Comparison of ENCODE assay signal across 8 mouse cellular contexts in the genomic region with DNA sequence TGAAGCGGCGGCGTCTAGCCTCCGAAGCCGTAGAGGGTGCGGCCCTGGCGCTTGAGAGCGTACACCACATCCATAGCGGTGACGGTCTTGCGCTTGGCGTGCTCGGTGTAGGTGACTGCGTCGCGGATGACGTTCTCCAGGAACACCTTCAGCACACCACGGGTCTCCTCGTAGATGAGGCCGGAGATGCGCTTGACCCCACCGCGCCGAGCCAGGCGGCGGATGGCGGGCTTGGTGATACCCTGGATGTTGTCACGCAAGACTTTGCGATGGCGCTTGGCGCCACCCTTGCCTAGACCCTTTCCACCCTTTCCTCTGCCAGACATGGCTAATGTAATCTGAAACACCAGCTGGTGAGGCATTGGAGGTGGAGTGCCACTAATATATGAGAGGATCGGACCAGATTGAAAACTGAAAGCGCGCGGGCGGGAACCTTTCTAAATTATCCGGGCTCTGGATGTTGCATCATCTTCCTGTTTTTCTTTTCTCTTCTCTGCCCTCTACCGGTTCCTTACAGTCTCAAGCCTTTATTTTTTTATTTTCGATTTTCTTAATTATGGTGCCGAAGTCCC. TPM values are rescaled to one million over a fixed set of nuclear protein-coding genes. Genes with fewer than 3 reads are reported as not detected.
DNase-seq lines count a peak whose midpoint lies in the region; ATAC-seq and TF ChIP-seq lines count a peak whose summit lies in the region.

A gene (minus strand): TSS at position 333 of the 572 bp plus-strand sequence.

- intact Hi-C loops in gastrocnemius, adult 2 months (cut with DNase I), result loop anchor here (2.0 to 10.0 kb wide), 2 partner anchors 42 to 242 kb away; a partner anchor contains a TSS
- intact Hi-C loops in left cerebral cortex, adult 2 months (cut with DNase I), result loop anchor here (1.0 to 5.0 kb wide), 4 partner anchors 23 to 206 kb away; a partner anchor contains a TSS

- H3K4me2 ChIP-seq in hindbrain, postnatal 0 days (ENCODE audit: low read depth, low read length), result peak within 1 kb of the TSS; percentile 77

- peak; percentile 76 for TF ChIP-seq CTCF in gastrocnemius, adult 2 months (IDR thresholded peaks at IDR 0.05)
- TF ChIP-seq CTCF in hindbrain, postnatal 0 days (IDR thresholded peaks at IDR 0.05; ENCODE audit: low read depth), result peak; percentile 65
- peak; percentile 75 for TF ChIP-seq CTCF in left cerebral cortex, adult 2 months (IDR thresholded peaks at IDR 0.05)

- peak within 1 kb of the TSS; percentile 97 for H3K27ac ChIP-seq in gastrocnemius, adult 2 months
- peak within 1 kb of the TSS; percentile 97 for H3K27ac ChIP-seq in hindbrain, postnatal 0 days
- peak within 1 kb of the TSS; percentile 94 for H3K27ac ChIP-seq in left cerebral cortex, adult 2 months
- H3K27ac ChIP-seq in macrophage, result peak within 1 kb of the TSS; percentile 95

- H3K9me3 ChIP-seq in hindbrain, postnatal 0 days (ENCODE audit: low read length), result no peaks in the 10 kb centered on the region

- no peaks in the 10 kb centered on the region for H3K36me3 ChIP-seq in hindbrain, postnatal 0 days (ENCODE audit: insufficient read depth, low read length)
- no peaks in the 10 kb centered on the region for H3K36me3 ChIP-seq in macrophage (ENCODE audit: inconsistent target)

- no peaks in the 10 kb centered on the region for H3K27me3 ChIP-seq in hindbrain, postnatal 0 days (ENCODE audit: insufficient read depth, low read length)

- peak; percentile 83 for ATAC-seq in activated CD4-positive, CD25-positive, alpha-beta regulatory T cell, adult 4 months
- peak; percentile 86 for ATAC-seq in common myeloid progenitor, adult 5-6 weeks (replicated peaks; ENCODE audit: low read depth, poor library complexity, severe bottlenecking)
- ATAC-seq in hindbrain, postnatal 0 days, result peak; percentile 91

- H3K4me3 ChIP-seq in gastrocnemius, adult 2 months, result peak within 1 kb of the TSS; percentile 97
- H3K4me3 ChIP-seq in hindbrain, postnatal 0 days (ENCODE audit: low read length), result peak within 1 kb of the TSS; percentile 50
- peak within 1 kb of the TSS; percentile 83 for H3K4me3 ChIP-seq in left cerebral cortex, adult 2 months
- peak within 1 kb of the TSS; percentile 51 for H3K4me3 ChIP-seq in macrophage (ENCODE audit: inconsistent target)

- WGBS in hindbrain, postnatal 0 days, result 1% methylated on average over 40 of the region's 40 CpGs
- 1% methylated on average over 40 of the region's 40 CpGs for WGBS in macrophage (ENCODE audit: missing documents)

- H3K9ac ChIP-seq in hindbrain, postnatal 0 days (replicated peaks; ENCODE audit: low read length), result peak within 1 kb of the TSS; percentile 78

- DNase-seq in gastrocnemius, adult 2 months, result peak; percentile 93
- DNase-seq in hindbrain, postnatal 0 days (ENCODE audit: low spot score), result peak; percentile 97
- DNase-seq in left cerebral cortex, adult 2 months (ENCODE audit: extremely low spot score in 1 of 2, low spot score in 2 of 2), result peak; percentile 95 to 96
- peak; percentile 86 for DNase-seq in retina, postnatal 7 days (ENCODE audit: low read depth, low spot score)
- DNase-seq in urinary bladder, adult 18-20 months (ENCODE audit: low spot score in 2 of 2), result peak; percentile 95

- peaks cover 19% of the 10 kb centered on the region for H3K4me1 ChIP-seq in hindbrain, postnatal 0 days (ENCODE audit: insufficient read depth, low read length)

- H3K79me2 ChIP-seq in macrophage (ENCODE audit: inconsistent target), result no peaks in the 10 kb centered on the region; the same call in 1 of the 2 replicates

RNA-seq across cellular contexts. Expression of the gene that starts here (rescaled TPM):
- polyA plus RNA-seq in activated CD4-positive, CD25-positive, alpha-beta regulatory T cell, adult 4 months (2017; shearing (Covaris generic)), result 1 to 10 TPM; 1.9 to 2.2 TPM
- total RNA-seq in common myeloid progenitor, adult 5-6 weeks (2017), result 101 and 120 TPM in 2 replicates
- 1 to 10 TPM; 5.7 to 6.6 TPM for total RNA-seq in gastrocnemius, adult 2 months (2021)
- 127 and 159 TPM in 2 replicates for total RNA-seq in hindbrain, postnatal 0 days (2014; rRNA removed)
- 10.2 and 10.6 TPM in 2 replicates for polyA plus RNA-seq in hindbrain, postnatal 0 days (2015; fragmentation: Nextera tagmentation; extraction: Ambion mirVana)
- 10 to 100 TPM; 26.8 to 31.9 TPM for total RNA-seq in left cerebral cortex, adult 2 months (2021)
- 10 to 100 TPM in 7 of 26 experiments, 1 to 10 TPM in 19; 1.6 to 32.3 (median 3.5) TPM for total RNA-seq in macrophage (2018; cell fraction: chromatin; rRNA removed)
- 10 to 100 TPM in 8 of 26 experiments, 1 to 10 TPM in 18; 2.0 to 18.5 (median 6.1) TPM for total RNA-seq in macrophage (2018; cell fraction: cytosol; rRNA removed)
- total RNA-seq in macrophage (2018; cell fraction: nucleus; rRNA removed), result 10 to 100 TPM in 10 of 26 experiments, 1 to 10 TPM in 16; 2.0 to 52.7 (median 8.6) TPM
- polyA plus RNA-seq in macrophage (2018), result 0.30 to 0.62 TPM in 2 of 3 replicates, not detected in the other

Comparison
In these comparisons a context has a peak if more than half of its experiments do, and no peak if none do; other contexts are left out.
1. Peak in every context shown above with its lines: DNase-seq, ATAC-seq, H3K4me3 ChIP-seq and H3K27ac ChIP-seq.